Mouse (Mus musculus): ENCODE measurements around the gene Cplx3. TPM values are rescaled to one million over a fixed set of nuclear protein-coding genes. Genes with fewer than 3 reads are reported as not detected.

Gene Cplx3
- polyA plus RNA-seq, 1 experiment from 2014 or later: not detected

- ATAC-seq: 0 out of 2 replicates have a peak, but pooled peaks have one; percentile 1
- WGBS: under 1% methylated on average over 18 of the region's 18 CpGs
- no peaks in the 10 kb centered on the region for H3K36me3 ChIP-seq
- H3K4me2 ChIP-seq (replicated peaks): peak overlapping the region; percentile 86
- no peaks in the 10 kb centered on the region for H3K9me3 ChIP-seq
- H3K4me1 ChIP-seq (replicated peaks): peaks cover 56% of the 10 kb centered on the region
- H3K9ac ChIP-seq: peak overlapping the region; percentile 98
- no peaks in the 10 kb centered on the region for H3K27me3 ChIP-seq (replicated peaks)
- H3K27ac ChIP-seq: peak overlapping the region; percentile 97
- H3K4me3 ChIP-seq (replicated peaks): peak overlapping the region; percentile 68
These were observed 38.4 kb upstream of the Cplx3 start for GRCm38 (mm10) chr9:57644442-57644943.

- peak overlapping the region; percentile 98 for H3K9ac ChIP-seq
- peaks cover 62% of the 10 kb centered on the region for H3K4me1 ChIP-seq (replicated peaks)
- WGBS: 33% methylated on average over 7 of the region's 7 CpGs
- peak overlapping the region; percentile 86 for H3K4me2 ChIP-seq (replicated peaks)
- H3K9me3 ChIP-seq: no peaks in the 10 kb centered on the region
- H3K4me3 ChIP-seq (replicated peaks): peak overlapping the region; percentile 68
- ATAC-seq: no peak
- no peaks in the 10 kb centered on the region for H3K36me3 ChIP-seq
- H3K27ac ChIP-seq: peak overlapping the region; percentile 58
- H3K27me3 ChIP-seq (replicated peaks): no peaks in the 10 kb centered on the region
These were observed 37.7 kb upstream of the Cplx3 start for GRCm38 (mm10) chr9:57643856-57644180.

- Histone ChIP-seq H3K27ac (peak overlapping the region; percentile 58), H3K4me3 (replicated peaks) (peak overlapping the region; percentile 68), H3K4me1 (replicated peaks) (peaks cover 68% of the 10 kb centered on the region), H3K9me3 (no peaks in the 10 kb centered on the region), H3K27me3 (replicated peaks) (no peaks in the 10 kb centered on the region), H3K36me3 (no peaks in the 10 kb centered on the region), H3K9ac (peak overlapping the region; percentile 98), H3K4me2 (replicated peaks) (peak overlapping the region; percentile 86)
- no peak for ATAC-seq
- 57% methylated on average over 9 of the region's 9 CpGs for WGBS
These were observed 37.2 kb upstream of the Cplx3 start for GRCm38 (mm10) chr9:57643169-57643855.

DNA sequence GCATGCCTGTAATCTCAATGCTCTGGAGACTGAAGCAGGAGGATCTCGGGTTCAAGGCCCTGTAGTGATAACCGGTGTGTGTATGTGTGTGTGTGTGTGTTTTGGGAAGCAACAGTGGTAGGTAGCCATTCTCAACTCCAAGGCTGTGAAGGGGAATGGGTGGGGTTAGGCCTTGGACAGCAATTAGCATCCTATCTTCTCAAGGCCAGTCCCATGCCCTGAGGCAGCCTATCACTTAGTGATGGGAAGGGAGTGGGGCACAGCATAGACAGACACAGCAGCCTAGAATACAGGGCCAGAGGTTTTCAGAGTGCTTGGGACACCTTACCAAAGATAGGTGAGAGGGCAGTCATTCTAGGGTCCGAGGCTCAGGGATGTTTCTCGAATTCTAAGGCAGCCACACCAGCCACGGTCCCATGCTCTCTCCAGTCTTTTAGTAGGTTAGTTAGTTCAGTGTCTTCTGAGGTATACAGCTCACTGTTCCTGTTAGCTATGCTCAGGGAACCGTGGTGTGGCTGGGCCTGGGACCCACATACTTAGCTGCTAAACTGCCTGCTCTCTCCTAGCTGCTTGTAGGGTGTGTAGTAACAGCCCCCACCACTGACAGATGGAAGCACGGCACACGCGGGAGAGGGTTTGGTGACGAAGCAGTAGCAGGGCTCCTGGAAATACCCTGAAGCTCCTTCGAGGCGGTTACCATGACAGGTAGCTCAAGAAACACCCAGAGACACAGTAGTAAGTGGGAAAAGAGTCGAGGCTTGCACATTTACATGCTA lies 35.9 kb upstream of the Cplx3 start:
- H3K27ac ChIP-seq: no peak overlapping the region
- H3K9ac ChIP-seq: no peak overlapping the region
- H3K4me1 ChIP-seq (replicated peaks): peaks cover 77% of the 10 kb centered on the region
- H3K9me3 ChIP-seq: no peaks in the 10 kb centered on the region
- H3K4me3 ChIP-seq (replicated peaks): no peak overlapping the region
- H3K27me3 ChIP-seq (replicated peaks): no peaks in the 10 kb centered on the region
- 81% methylated on average over 13 of the region's 13 CpGs for WGBS
- peak overlapping the region; percentile 86; the same call in 1 of the 2 replicates for H3K4me2 ChIP-seq (replicated peaks)
- ATAC-seq: no peak
- no peaks in the 10 kb centered on the region for H3K36me3 ChIP-seq

- Histone ChIP-seq H3K36me3 (no peaks in the 10 kb centered on the region), H3K9ac (0 out of 2 replicates have a peak overlapping the region, but pooled peaks have one; percentile 14), H3K4me1 (replicated peaks) (peaks cover 77% of the 10 kb centered on the region), H3K27ac (peak overlapping the region; percentile 89), H3K4me3 (replicated peaks) (peak overlapping the region; percentile 31; the same call in 1 of the 2 replicates), H3K27me3 (replicated peaks) (no peaks in the 10 kb centered on the region), H3K9me3 (no peaks in the 10 kb centered on the region), H3K4me2 (replicated peaks) (peak overlapping the region; percentile 66)
- whole genome bisulfite sequencing: 80% methylated on average over 1 of the region's 1 CpGs
- no peak for ATAC-seq
These were observed 34.9 kb upstream of the Cplx3 start for GRCm38 (mm10) chr9:57641022-57641421.

DNA sequence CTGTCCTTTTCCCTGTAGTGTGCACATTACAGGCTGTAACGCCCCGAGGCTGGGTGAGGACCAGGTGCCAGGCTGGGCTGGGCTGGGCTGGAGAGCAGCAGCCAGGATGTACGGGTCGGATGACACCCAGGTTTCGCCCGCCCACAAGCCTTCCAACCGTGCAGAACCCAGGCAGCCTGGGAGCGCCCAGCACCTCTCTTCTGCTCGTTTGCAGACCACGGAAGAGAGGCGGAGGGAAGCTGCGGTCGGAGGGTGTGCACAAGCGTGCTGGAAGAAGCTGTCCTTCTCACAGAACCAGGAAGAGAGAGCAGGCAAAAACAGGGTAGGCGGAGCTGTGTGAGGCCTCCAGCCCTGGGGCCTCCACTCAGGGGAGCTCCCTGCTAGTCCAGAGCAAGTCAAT lies 34.3 kb upstream of the Cplx3 start:
- 2% methylated on average over 15 of the region's 15 CpGs for WGBS

GRCm38 (mm10) chr9:57639661-57640328 lies 33.7 kb upstream of the Cplx3 start:
- 58% methylated on average over 5 of the region's 5 CpGs for WGBS
- Histone ChIP-seq H3K9me3 (no peaks in the 10 kb centered on the region), H3K4me2 (replicated peaks) (peak overlapping the region; percentile 66), H3K36me3 (no peaks in the 10 kb centered on the region), H3K27me3 (replicated peaks) (no peaks in the 10 kb centered on the region), H3K4me1 (replicated peaks) (peaks cover 80% of the 10 kb centered on the region), H3K9ac (peak overlapping the region; percentile 24), H3K27ac (peak overlapping the region; percentile 89), H3K4me3 (replicated peaks) (peak overlapping the region; percentile 31)
- ATAC-seq: no peak

More for the DNA sequence above, 34.3 kb upstream of the Cplx3 start:
- Histone ChIP-seq H3K27ac (peak overlapping the region; percentile 89), H3K4me1 (replicated peaks) (peaks cover 79% of the 10 kb centered on the region), H3K27me3 (replicated peaks) (no peaks in the 10 kb centered on the region), H3K36me3 (no peaks in the 10 kb centered on the region), H3K9me3 (no peaks in the 10 kb centered on the region), H3K9ac (peak overlapping the region; percentile 24), H3K4me2 (replicated peaks) (peak overlapping the region; percentile 66), H3K4me3 (replicated peaks) (peak overlapping the region; percentile 31)
- ATAC-seq: peak; percentile 70

- ATAC-seq: peak; percentile 86
- H3K4me1 ChIP-seq (replicated peaks): peaks cover 82% of the 10 kb centered on the region
- H3K27ac ChIP-seq: peak overlapping the region; percentile 89
- H3K9ac ChIP-seq: peak overlapping the region; percentile 32; the same call in 1 of the 2 replicates
- H3K9me3 ChIP-seq: no peaks in the 10 kb centered on the region
- WGBS: 24% methylated on average over 8 of the region's 8 CpGs
- no peaks in the 10 kb centered on the region for H3K27me3 ChIP-seq (replicated peaks)
- peak overlapping the region; percentile 10; the same call in 1 of the 2 replicates for H3K4me3 ChIP-seq (replicated peaks)
- no peaks in the 10 kb centered on the region for H3K36me3 ChIP-seq
- H3K4me2 ChIP-seq (replicated peaks): peak overlapping the region; percentile 66
These were observed 32.8 kb upstream of the Cplx3 start for GRCm38 (mm10) chr9:57638651-57639459.

- ATAC-seq: peak; percentile 23
- no peaks in the 10 kb centered on the region for H3K9me3 ChIP-seq
- 13% methylated on average over 6 of the region's 6 CpGs for WGBS
- H3K4me3 ChIP-seq (replicated peaks): peak overlapping the region; percentile 10
- H3K4me2 ChIP-seq (replicated peaks): peak overlapping the region; percentile 66
- no peaks in the 10 kb centered on the region for H3K36me3 ChIP-seq
- H3K4me1 ChIP-seq (replicated peaks): peaks cover 78% of the 10 kb centered on the region
- no peaks in the 10 kb centered on the region for H3K27me3 ChIP-seq (replicated peaks)
- peak overlapping the region; percentile 32; the same call in 1 of the 2 replicates for H3K9ac ChIP-seq
- H3K27ac ChIP-seq: peak overlapping the region; percentile 89
These were observed 31.8 kb upstream of the Cplx3 start for GRCm38 (mm10) chr9:57637741-57638322.

DNA sequence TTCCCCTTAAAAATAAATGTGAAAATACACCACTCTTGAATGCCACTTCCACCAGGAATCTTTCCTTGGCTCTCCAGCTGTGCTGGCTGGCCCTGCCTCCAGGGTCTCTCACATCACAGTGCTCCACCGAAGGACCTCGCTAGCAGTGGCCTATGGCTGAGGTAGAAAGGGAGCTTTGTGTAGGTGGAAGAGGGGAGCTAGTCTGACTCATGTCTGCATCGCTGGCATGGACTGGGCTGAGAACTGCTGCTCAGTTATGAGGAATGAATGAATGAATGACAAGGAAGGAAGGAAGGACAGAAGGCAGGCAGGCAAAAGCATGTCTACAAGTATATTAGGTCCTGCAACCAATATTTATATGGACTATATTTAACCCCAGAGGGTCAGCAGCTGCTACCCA lies 31.2 kb upstream of the Cplx3 start:
- Histone ChIP-seq H3K4me1 (replicated peaks) (peaks cover 73% of the 10 kb centered on the region), H3K4me3 (replicated peaks) (no peak overlapping the region), H3K36me3 (no peaks in the 10 kb centered on the region), H3K27ac (peak overlapping the region; percentile 89), H3K9ac (0 out of 2 replicates have a peak overlapping the region, but pooled peaks have one; percentile 32), H3K27me3 (replicated peaks) (no peaks in the 10 kb centered on the region), H3K9me3 (no peaks in the 10 kb centered on the region), H3K4me2 (replicated peaks) (peak overlapping the region; percentile 66)
- no peak for ATAC-seq
- WGBS: 66% methylated on average over 3 of the region's 3 CpGs

DNA sequence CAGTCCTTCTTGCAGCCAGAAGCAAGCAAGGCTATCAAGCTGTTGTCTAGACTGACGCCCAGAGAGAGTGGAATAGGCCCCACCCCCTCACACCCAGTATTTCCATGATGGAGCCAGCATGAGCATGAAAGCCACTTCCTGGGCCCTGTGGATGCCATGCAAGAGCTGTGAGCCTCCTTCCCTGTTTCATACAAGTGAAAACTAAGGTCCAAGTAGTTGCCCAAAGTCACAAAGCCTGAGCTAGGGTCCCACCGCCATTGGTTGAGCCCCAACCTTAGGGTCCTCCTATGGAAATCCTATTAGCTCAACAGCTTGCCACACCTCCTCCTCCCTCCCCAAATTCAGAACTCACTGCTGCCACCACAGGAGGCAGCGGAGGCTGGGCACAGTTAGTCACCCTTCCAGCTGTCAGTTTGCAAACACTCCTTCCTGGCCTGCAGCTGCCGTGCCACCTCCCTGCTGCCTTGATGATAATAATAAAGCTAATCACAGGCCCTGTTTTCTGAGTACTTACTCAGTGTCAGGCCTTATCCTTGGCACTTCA lies 27.5 kb upstream of the Cplx3 start:
- Histone ChIP-seq H3K4me2 (replicated peaks) (no peak overlapping the region), H3K27ac (no peak overlapping the region), H3K9me3 (no peaks in the 10 kb centered on the region), H3K4me1 (replicated peaks) (peaks cover 35% of the 10 kb centered on the region), H3K36me3 (peaks cover 17% of the 10 kb centered on the region), H3K27me3 (replicated peaks) (no peaks in the 10 kb centered on the region), H3K9ac (no peak overlapping the region), H3K4me3 (replicated peaks) (no peak overlapping the region)
- 42% methylated on average over 4 of the region's 4 CpGs for WGBS
- ATAC-seq: no peak
